Mouse (Mus musculus) hindbrain, embryonic 11.5 days (tissue): Measurements from ENCODE around the gene Lyz1. TPM values are rescaled to one million over a fixed set of nuclear protein-coding genes. Genes with fewer than 3 reads are reported as not detected.

ENCODE experiments used
- ATAC-seq: fragments of 200-750 bp; cut with Nextera tagmentation; 2 replicates; pipeline ENCODE4 v1.8.0; 2017; ENCODE audit warnings: mild to moderate bottlenecking, moderate TSS enrichment, moderate library complexity; ENCODE audit not compliant: low FRiP score
- DNase-seq: peaks from one replicate; pipeline ENCODE4 v3.0.0-alpha.2; 2015; ENCODE audit warnings: low spot score
- H3K27ac ChIP-seq: fragments of 300-500 bp; sonication (generic); 2 replicates; pipeline ENCODE4 v1.5.1; 2014; ENCODE audit warnings: mild to moderate bottlenecking, low read depth, low read length
- H3K27me3 ChIP-seq: fragments of 300-500 bp; sonication (generic); 2 replicates; pipeline ENCODE4 v1.6.1; 2014; ENCODE audit warnings: mild to moderate bottlenecking, low read length, moderate library complexity, mixed read lengths; ENCODE audit not compliant: control insufficient read depth, insufficient read depth
- H3K36me3 ChIP-seq: fragments of 300-500 bp; sonication (generic); 2 replicates; pipeline ENCODE4 v1.6.1; 2014; ENCODE audit warnings: mild to moderate bottlenecking, low read length, moderate library complexity, mixed read lengths; ENCODE audit not compliant: control insufficient read depth, insufficient read depth
- H3K4me1 ChIP-seq: fragments of 300-500 bp; sonication (generic); replicated peaks from 2 replicates; pipeline ENCODE4 v1.6.1; 2014; ENCODE audit warnings: low read length, mixed read lengths; ENCODE audit not compliant: control insufficient read depth, insufficient read depth
- H3K4me2 ChIP-seq: fragments of 300-500 bp; sonication (generic); replicated peaks from 2 replicates; pipeline ENCODE4 v1.6.1; 2014; ENCODE audit warnings: mild to moderate bottlenecking, low read depth, low read length
- H3K4me3 ChIP-seq: fragments of 300-500 bp; sonication (generic); 2 replicates; pipeline ENCODE4 v1.5.1; 2014; ENCODE audit warnings: low read depth, low read length
- H3K9ac ChIP-seq: fragments of 300-500 bp; sonication (generic); 2 replicates; pipeline ENCODE4 v1.6.1; 2014; ENCODE audit warnings: low read depth, low read length
- H3K9me3 ChIP-seq: fragments of 300-500 bp; sonication (generic); 2 replicates; pipeline ENCODE4 v1.6.1; 2016; ENCODE audit warnings: low read length; ENCODE audit not compliant: control insufficient read depth
- WGBS: fragments of 180-500 bp; shearing (Covaris S2); extraction: QIAGEN DNeasy Blood & Tissue Kit; methylation state at CpG from one replicate; pipeline ENCODE4 v1.1.7; 2014; 5-methylcytosine and 5-hydroxymethylcytosine counted together
- polyA plus RNA-seq: library from polyadenylated mRNA; unstranded; fragments of >200 nt; fragmentation: Nextera tagmentation; extraction: Ambion mirVana; gene quantifications from 2 replicates; pipeline ENCODE4 v1.2.1, GENCODE M21; 2014

The Lyz1 gene
- polyA plus RNA-seq, 1 experiment from 2014 or later: not detected

DNA sequence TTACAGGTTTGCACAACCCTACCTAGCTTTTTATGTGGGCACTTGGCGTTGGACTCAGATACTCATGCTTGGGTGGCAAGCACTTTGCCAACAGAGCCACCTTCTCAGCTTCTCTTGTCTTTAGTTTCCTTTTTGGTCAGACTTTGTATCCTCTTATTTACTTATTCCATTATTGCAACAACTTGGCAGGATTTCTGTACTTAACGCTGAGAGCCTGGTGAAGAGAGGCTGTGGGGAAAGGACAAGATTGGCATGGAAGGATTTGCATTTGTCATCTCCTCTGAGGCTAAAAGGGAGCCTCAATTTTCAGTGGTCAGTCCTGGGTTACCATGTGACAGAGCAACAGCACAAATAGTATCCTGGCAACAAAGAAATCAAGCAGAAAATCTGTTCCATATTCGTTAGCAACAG, 27.9 kb upstream of the Lyz1 start:
- ATAC-seq: no peak
- DNase-seq: no peak

GRCm38 (mm10) chr10:117316391-117316790, 23.7 kb upstream of the Lyz1 start:
- no peak for DNase-seq
- WGBS: 92% methylated on average over 11 of the region's 11 CpGs

More for the DNA sequence above, 27.9 kb upstream of the Lyz1 start:
- H3K27ac ChIP-seq: no peak overlapping the region
- H3K27me3 ChIP-seq: no peaks in the 10 kb centered on the region
- 81% methylated on average over 3 of the region's 3 CpGs for WGBS
- H3K4me2 ChIP-seq: no peak overlapping the region
- H3K9me3 ChIP-seq: no peaks in the 10 kb centered on the region
- H3K9ac ChIP-seq: no peak overlapping the region
- no peaks in the 10 kb centered on the region for H3K4me1 ChIP-seq
- no peak overlapping the region for H3K4me3 ChIP-seq
- H3K36me3 ChIP-seq: no peaks in the 10 kb centered on the region

GRCm38 (mm10) chr10:117313133-117313532, 20.5 kb upstream of the Lyz1 start:
- no peak overlapping the region for H3K4me3 ChIP-seq
- H3K9ac ChIP-seq: no peak overlapping the region
- H3K27me3 ChIP-seq: no peaks in the 10 kb centered on the region
- 93% methylated on average over 2 of the region's 2 CpGs for WGBS
- H3K9me3 ChIP-seq: no peaks in the 10 kb centered on the region
- H3K36me3 ChIP-seq: no peaks in the 10 kb centered on the region
- ATAC-seq: no peak
- no peak overlapping the region for H3K27ac ChIP-seq
- no peak for DNase-seq
- H3K4me2 ChIP-seq: no peak overlapping the region
- H3K4me1 ChIP-seq: no peaks in the 10 kb centered on the region

More at GRCm38 (mm10) chr10:117316391-117316790, 23.7 kb upstream of the Lyz1 start:
- Histone ChIP-seq H3K27me3 (no peaks in the 10 kb centered on the region), H3K4me1 (no peaks in the 10 kb centered on the region), H3K4me3 (no peak overlapping the region), H3K9ac (no peak overlapping the region), H3K9me3 (no peaks in the 10 kb centered on the region), H3K4me2 (no peak overlapping the region), H3K36me3 (no peaks in the 10 kb centered on the region), H3K27ac (no peak overlapping the region)
- no peak for ATAC-seq

DNA sequence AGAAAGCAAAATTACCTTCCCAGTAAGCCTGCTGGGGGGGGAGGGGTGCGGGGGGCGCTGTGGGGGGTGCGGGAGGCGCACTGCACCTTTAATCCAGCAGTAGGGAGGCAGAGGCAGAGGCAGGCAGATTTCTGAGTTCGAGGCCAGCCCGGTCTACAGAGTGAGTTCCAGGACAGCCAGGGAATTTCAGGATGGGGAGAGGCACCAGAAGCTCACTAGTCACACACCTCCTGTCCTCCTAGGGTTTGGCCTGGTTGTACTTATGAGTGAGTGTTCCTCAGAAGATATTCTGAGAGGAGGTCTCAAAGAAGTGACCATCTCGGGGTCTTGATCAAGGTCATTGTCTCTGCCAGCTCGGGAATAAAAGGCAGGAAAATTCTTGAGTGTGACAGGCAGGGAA, 19.5 kb upstream of the Lyz1 start:
- Histone ChIP-seq H3K9ac (no peak overlapping the region), H3K27me3 (no peaks in the 10 kb centered on the region), H3K27ac (no peak overlapping the region), H3K9me3 (no peaks in the 10 kb centered on the region), H3K4me1 (no peaks in the 10 kb centered on the region), H3K36me3 (no peaks in the 10 kb centered on the region), H3K4me3 (no peak overlapping the region), H3K4me2 (no peak overlapping the region)
- DNase-seq: no peak
- 84% methylated on average over 8 of the region's 8 CpGs for WGBS
- ATAC-seq: no peak

DNA sequence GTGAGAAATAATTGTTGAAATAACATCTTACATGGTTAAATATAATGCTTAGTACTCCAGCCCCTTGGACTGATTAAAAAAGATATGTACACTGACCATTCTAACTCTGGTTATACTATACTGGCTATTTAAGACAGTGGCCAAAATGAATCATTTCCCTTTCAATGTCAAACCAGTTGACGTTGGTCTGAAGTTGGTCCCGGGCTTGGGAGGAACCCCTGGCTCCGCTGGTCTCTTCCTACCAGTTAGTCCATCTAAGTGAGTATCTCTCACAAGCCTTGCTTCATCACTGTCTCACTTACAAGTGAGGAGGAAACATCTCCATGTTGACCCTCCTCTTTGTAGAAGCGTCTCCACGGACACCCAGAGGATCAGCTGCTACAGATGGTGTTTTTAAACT, 11.7 kb upstream of the Lyz1 start:
- DNase-seq (no peak), ATAC-seq (no peak)
- Histone ChIP-seq H3K4me1 (no peaks in the 10 kb centered on the region), H3K4me3 (no peak overlapping the region), H3K36me3 (no peaks in the 10 kb centered on the region), H3K27me3 (no peaks in the 10 kb centered on the region), H3K9ac (no peak overlapping the region), H3K9me3 (no peaks in the 10 kb centered on the region), H3K27ac (no peak overlapping the region), H3K4me2 (no peak overlapping the region)
- 90% methylated on average over 5 of the region's 5 CpGs for WGBS

DNA sequence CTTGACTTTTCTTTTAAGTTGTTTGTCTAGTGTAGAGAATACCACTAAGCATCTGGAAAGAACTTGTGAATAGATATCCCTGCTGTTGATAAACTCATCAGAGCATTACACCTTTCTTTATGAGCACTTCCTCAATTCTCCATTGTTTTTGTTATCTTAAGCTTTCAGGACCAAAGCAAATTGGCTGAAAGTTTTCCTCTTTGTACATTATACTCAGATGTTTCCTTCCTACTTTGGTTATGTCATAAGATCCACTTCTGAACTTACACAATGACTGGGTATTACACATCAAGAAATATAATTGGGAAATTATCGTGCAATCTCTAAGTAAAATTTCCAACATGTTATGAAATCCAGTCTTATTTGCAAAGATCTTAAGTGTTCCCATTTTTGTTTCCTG, 9.0 kb upstream of the Lyz1 start:
- Histone ChIP-seq H3K4me1 (no peaks in the 10 kb centered on the region), H3K4me3 (no peak overlapping the region), H3K36me3 (no peaks in the 10 kb centered on the region), H3K9ac (no peak overlapping the region), H3K27ac (no peak overlapping the region), H3K27me3 (no peaks in the 10 kb centered on the region), H3K4me2 (no peak overlapping the region), H3K9me3 (no peaks in the 10 kb centered on the region)
- ATAC-seq: no peak
- WGBS: 87% methylated on average over 1 of the region's 1 CpGs
- DNase-seq: no peak

DNA sequence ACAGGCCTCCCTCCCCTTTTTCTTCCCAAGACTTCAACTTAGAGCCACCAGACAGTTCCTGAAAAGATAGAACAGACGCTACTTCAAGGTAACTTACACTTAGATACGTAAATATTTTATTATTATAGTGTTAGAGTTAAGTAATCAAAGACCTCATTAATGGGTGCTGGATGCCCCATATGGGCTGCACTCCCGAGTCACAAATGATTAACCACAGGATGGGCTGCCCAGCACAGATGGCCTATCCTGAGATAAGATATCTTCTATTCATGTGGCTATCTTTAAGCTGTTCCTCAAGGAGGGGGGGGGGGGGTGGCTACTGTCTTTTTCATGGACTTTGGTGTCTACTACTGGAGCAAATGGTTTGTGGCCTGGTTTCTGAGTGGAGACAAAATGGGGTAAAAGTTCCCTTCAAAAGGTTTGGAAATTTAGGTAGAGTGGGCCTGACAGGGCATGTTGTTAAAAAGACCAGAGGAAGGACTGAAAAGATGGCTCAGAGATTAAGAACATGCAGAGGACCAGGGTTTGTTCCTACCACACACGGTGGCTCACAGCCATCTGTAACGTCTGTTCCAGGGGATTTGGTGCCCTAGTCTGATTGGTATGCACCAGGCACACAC, 7.3 kb upstream of the Lyz1 start:
- no peaks in the 10 kb centered on the region for H3K27me3 ChIP-seq
- H3K9ac ChIP-seq: no peak overlapping the region
- H3K4me1 ChIP-seq: no peaks in the 10 kb centered on the region
- no peak overlapping the region for H3K4me2 ChIP-seq
- H3K9me3 ChIP-seq: no peaks in the 10 kb centered on the region
- no peaks in the 10 kb centered on the region for H3K36me3 ChIP-seq
- no peak overlapping the region for H3K27ac ChIP-seq
- 86% methylated on average over 5 of the region's 5 CpGs for WGBS
- ATAC-seq (no peak), DNase-seq (no peak)
- no peak overlapping the region for H3K4me3 ChIP-seq

DNA sequence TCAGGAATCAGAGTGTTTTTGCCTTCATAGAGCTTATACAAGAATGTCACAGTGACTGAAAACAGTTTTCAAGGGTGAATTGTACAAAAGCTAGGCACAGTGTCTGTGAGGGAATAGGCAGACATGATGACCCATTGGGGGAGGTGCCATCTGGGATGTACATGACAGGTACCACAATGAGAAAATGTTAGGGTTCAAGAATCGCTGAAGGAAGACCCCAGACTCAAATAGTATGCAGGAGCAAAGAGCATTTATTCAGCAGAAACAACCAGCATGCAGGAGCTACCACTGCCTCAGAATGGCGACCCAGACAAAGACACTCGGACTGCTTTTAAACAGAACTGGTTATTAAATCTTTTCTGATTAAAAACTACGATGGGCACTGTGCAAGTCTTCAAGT, 6.4 kb upstream of the Lyz1 start:
- Histone ChIP-seq H3K27me3 (no peaks in the 10 kb centered on the region), H3K27ac (no peak overlapping the region), H3K9me3 (no peaks in the 10 kb centered on the region), H3K4me2 (no peak overlapping the region), H3K4me3 (no peak overlapping the region), H3K4me1 (no peaks in the 10 kb centered on the region), H3K36me3 (no peaks in the 10 kb centered on the region), H3K9ac (no peak overlapping the region)
- WGBS: 85% methylated on average over 4 of the region's 4 CpGs
- no peak for ATAC-seq
- no peak for DNase-seq

DNA sequence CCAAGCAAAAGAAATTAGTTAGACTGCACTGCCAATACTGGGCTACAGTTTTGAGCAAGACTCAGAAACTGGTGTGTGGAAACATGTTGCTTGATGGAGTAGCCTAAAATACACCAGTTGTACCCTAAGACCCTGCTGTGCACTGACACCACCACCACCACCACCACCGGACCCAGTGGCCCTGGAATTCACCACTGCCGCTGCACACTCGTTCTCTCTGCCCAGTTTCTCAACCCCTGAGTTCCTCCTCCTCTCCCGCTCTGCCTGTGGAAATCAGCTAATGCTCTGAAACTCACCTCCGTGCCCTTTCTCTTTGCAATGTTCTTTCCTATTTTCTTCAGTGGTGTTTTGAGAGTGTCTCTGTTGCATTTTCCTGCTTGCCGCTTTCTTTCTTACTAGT, 5.7 kb upstream of the Lyz1 start:
- no peak for ATAC-seq
- no peaks in the 10 kb centered on the region for H3K27me3 ChIP-seq
- 88% methylated on average over 6 of the region's 6 CpGs for WGBS

More for the DNA sequence above, 5.7 kb upstream of the Lyz1 start:
- no peak overlapping the region for H3K27ac ChIP-seq
- no peaks in the 10 kb centered on the region for H3K36me3 ChIP-seq
- no peaks in the 10 kb centered on the region for H3K4me1 ChIP-seq
- no peak for DNase-seq
- H3K4me3 ChIP-seq: no peak overlapping the region
- H3K9ac ChIP-seq: no peak overlapping the region
- H3K4me2 ChIP-seq: no peak overlapping the region
- no peaks in the 10 kb centered on the region for H3K9me3 ChIP-seq
